Mouse (Mus musculus): ENCODE measurements around the gene Foxn3. TPM values are rescaled to one million over a fixed set of nuclear protein-coding genes. Genes with fewer than 3 reads are reported as not detected.

Foxn3 gene
- polyA plus RNA-seq, 1 experiment from 2014 or later, result 65.2 TPM

DNA sequence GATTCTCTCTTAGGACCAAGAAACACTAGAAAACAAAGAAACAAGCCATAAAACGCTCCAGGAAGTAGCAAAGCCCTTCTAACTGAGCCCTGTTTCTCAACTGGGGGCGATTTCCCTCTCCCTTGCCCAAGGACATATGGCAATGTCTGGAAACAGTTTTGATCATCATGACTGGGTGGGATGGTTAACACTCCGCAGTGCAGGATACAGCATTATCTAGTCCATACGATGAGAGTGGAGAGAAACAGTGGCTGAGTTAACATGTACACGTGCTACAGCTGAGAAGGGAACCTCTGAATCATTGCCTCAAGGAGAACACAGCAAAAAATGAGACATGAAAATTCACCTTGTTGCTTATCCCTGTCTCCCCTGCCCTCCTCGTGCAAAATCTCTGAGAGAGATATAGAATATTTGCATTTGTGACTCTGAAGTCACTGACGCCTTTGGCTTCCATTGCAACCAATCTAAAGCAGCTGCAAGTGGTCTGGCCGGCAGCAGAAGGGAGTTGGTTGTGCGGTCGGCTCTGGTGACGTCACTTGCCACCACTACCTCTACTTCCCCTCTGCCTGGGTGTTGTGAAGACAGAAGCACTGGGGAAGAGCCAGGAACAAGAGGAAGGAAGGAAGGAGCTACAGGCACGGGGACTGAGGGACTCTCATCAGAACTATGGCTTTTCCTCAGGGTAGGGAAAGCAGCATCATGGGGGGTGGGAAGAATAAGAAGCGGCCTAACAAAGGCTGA, 338.3 kb downstream of the Foxn3 start:
- Histone ChIP-seq H3K27me3 (ENCODE audit: insufficient read depth, poor library complexity, severe bottlenecking) (no peaks in the 10 kb centered on the region), H3K9me3 (no peaks in the 10 kb centered on the region), H3K36me3 (no peaks in the 10 kb centered on the region), H3K27ac (no peak overlapping the region), H3K4me3 (no peak overlapping the region), H3K4me1 (peaks cover 53% of the 10 kb centered on the region)
- 63% methylated on average over 13 of the region's 13 CpGs for WGBS
- no peak for DNase-seq (ENCODE audit: low spot score)

DNA sequence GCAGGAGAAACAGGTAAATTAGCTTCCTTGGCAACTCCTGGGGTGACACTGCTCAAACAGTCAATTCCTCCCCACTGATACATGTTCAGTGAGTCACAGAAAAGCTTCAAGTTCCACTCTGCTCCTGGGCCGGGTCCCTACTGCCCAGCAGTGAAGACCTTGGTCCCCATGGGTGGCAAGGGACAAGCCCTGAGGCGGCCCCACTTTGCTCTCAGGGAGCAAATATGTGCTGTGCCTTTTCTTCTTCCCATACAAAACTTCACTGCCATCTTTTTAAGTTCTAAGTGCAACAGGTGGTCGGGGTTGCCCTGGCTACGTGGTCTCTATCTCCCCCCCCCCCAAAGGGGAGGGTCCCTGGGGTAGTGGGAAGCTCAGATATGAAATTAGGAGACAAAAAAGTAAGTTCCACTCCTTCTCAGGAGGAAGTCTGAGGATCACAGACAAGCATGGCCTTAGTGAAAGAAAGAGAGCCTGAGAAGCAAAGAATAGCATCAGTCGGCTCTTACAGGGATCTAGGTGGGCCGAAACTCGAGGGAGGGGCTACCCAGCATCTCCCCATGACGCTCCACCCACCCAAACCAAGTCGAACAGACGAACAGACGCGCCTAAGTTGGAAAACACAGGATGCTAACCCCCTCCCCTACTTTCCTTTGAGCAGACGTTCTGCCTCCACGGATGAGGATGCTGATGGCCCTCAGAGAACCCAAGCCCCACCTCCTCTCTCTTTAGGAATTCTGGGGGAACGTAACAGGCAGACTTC, 342.1 kb downstream of the Foxn3 start:
- Histone ChIP-seq H3K27me3 (ENCODE audit: insufficient read depth, poor library complexity, severe bottlenecking) (no peaks in the 10 kb centered on the region), H3K27ac (no peak overlapping the region), H3K4me3 (no peak overlapping the region), H3K9me3 (no peaks in the 10 kb centered on the region), H3K4me1 (peaks cover 68% of the 10 kb centered on the region), H3K36me3 (no peaks in the 10 kb centered on the region)
- no peak for DNase-seq (ENCODE audit: low spot score)
- 77% methylated on average over 15 of the region's 15 CpGs for WGBS

DNA sequence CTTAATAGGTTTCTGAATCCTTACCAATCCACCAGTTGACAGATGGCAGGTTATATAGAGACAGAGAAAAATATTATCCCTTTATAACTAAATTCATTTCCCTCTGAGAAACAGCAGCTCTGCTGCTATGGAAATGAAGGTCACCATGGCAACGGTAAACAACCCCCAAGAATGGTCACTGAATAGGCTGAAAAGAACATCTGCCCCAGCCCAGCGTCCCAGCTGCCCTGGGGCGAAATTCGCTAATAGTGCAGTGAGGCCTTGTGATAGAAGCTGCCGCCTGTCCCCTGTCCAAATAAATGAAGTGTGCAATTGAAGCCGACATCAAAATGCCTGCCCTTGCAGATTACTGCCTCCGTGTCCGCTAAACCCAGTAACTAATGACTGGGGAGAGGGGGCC, 343.0 kb downstream of the Foxn3 start:
- H3K36me3 ChIP-seq, result no peaks in the 10 kb centered on the region
- H3K27me3 ChIP-seq (ENCODE audit: insufficient read depth, poor library complexity, severe bottlenecking), result no peaks in the 10 kb centered on the region
- DNase-seq (ENCODE audit: low spot score), result no peak
- no peak overlapping the region for H3K4me3 ChIP-seq
- peaks cover 73% of the 10 kb centered on the region for H3K4me1 ChIP-seq
- WGBS, result 80% methylated on average over 8 of the region's 8 CpGs
- no peaks in the 10 kb centered on the region for H3K9me3 ChIP-seq
- H3K27ac ChIP-seq, result no peak overlapping the region

DNA sequence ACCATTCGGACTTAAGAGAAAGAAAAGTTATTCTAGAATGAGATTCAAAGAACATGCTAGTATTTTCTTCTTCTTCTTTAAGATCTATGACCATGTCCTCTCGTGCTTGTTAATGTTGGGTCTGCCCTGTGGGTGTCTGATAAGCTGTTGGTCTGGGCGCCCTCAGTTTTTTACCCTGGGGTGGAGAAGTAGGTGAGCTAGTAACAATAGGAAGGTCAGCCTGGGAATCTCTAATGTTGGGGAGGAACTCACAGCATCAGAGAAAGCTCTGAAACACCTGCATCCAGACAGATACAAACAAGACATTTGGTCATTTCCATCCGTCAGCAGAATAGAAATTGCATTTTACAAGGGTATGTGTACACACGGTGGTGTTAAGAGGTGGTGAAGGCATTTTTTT, 343.6 kb downstream of the Foxn3 start:
- WGBS, result 86% methylated on average over 5 of the region's 5 CpGs
- H3K4me1 ChIP-seq, result peaks cover 73% of the 10 kb centered on the region
- H3K9me3 ChIP-seq, result no peaks in the 10 kb centered on the region
- H3K4me3 ChIP-seq, result no peak overlapping the region
- no peak for DNase-seq (ENCODE audit: low spot score)
- no peak overlapping the region for H3K27ac ChIP-seq
- H3K27me3 ChIP-seq (ENCODE audit: insufficient read depth, poor library complexity, severe bottlenecking), result no peaks in the 10 kb centered on the region
- H3K36me3 ChIP-seq, result no peaks in the 10 kb centered on the region

DNA sequence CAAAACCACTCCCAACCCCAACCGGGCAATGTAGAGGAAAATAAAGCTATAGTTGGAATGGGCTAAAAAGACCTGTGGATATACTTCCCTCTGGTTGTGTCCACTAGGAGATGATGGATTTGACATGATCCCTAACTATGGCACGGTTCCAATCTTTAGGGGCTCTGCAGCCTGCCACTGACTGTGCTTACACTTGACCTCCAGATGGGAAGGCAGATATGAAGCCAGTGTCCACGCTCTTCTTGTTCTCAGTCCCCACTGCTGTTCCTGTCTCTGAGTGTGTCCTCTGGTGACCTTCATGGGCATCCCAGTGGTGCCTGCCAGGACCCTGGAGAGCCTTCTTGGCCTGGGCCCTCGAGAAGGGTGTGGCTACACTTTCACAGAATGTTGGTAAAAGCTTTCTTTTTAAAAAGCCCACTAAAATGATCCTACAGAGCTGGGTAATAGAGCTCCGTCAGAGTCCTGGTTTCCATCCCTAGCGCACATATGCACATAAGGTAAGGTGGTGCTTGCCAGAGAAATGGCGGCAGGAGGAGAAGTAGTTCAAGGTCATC, 346.2 kb downstream of the Foxn3 start:
- peak overlapping the region; percentile 84; the same call in 1 of the 2 replicates for H3K27ac ChIP-seq
- peak overlapping the region; percentile 2; the same call in 1 of the 2 replicates for H3K4me3 ChIP-seq
- H3K4me1 ChIP-seq, result peaks cover 85% of the 10 kb centered on the region
- WGBS, result 78% methylated on average over 7 of the region's 7 CpGs
- DNase-seq (ENCODE audit: low spot score), result no peak
- no peaks in the 10 kb centered on the region for H3K27me3 ChIP-seq (ENCODE audit: insufficient read depth, poor library complexity, severe bottlenecking)
- no peaks in the 10 kb centered on the region for H3K9me3 ChIP-seq
- H3K36me3 ChIP-seq, result no peaks in the 10 kb centered on the region

DNA sequence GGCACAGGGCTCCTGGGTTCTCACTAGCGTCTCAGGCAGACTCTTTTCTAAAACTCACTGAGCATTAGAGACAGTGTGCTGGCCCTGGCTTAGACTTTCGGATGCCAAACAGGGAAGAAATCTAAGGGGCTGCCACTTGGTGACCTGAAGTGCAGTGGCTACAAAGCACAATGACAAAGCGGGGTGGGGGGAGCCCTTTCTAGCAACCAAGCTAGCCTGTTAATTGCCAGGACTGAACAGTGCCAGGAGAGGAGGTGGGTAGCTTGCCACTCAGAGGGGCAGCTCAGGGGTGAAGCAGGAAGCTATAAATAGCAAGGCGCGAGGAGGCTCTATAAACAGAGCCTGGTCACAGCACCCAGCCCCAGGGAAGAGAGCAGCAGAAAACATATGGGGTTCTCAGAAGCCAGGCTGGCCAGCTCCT, 347.0 kb downstream of the Foxn3 start:
- no peak for DNase-seq (ENCODE audit: low spot score)
- WGBS, result 63% methylated on average over 5 of the region's 5 CpGs
- Histone ChIP-seq H3K4me1 (peaks cover 84% of the 10 kb centered on the region), H3K36me3 (no peaks in the 10 kb centered on the region), H3K27me3 (ENCODE audit: insufficient read depth, poor library complexity, severe bottlenecking) (no peaks in the 10 kb centered on the region), H3K27ac (peak overlapping the region; percentile 84), H3K9me3 (no peaks in the 10 kb centered on the region), H3K4me3 (peak overlapping the region; percentile 2; the same call in 1 of the 2 replicates)

DNA sequence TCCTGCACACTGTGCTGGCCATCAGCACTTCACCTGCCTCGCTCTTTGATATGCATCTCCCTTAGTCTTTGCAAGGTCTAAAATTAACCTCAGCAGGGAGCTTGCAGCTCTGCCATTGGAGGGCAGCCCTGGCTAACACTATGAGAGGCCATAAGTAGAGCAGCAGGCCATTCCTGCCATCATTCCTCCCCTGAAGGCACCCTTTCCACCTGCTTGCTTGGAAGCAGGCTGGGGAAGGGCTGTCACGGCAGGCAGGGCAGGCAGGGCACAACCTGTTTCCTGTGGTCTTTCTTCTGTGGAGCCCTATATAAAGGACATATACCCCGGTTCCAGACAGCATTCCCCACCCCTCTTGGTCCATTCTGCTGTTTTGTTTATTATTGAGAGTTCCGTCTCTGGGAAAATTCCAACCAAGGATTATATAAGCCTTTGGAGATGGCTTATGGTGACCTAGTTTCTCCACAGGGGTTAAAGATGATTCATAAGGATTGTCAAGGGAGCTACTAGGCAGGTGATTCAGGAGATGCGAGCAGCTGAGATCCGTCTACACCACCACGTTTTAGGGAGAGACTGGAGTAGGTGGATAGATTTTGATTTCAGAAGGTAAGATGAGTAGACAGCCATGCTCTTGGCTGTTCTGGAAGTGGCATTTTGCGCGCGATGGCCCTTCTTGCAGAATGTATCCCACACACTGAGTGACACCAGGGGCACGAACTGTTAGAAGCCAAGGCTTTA, 347.7 kb downstream of the Foxn3 start:
- WGBS, result 80% methylated on average over 11 of the region's 11 CpGs
- H3K4me3 ChIP-seq, result no peak overlapping the region
- no peak for DNase-seq (ENCODE audit: low spot score)
- H3K27ac ChIP-seq, result peak overlapping the region; percentile 84
- no peaks in the 10 kb centered on the region for H3K36me3 ChIP-seq
- no peaks in the 10 kb centered on the region for H3K9me3 ChIP-seq
- peaks cover 80% of the 10 kb centered on the region for H3K4me1 ChIP-seq
- H3K27me3 ChIP-seq (ENCODE audit: insufficient read depth, poor library complexity, severe bottlenecking), result no peaks in the 10 kb centered on the region

DNA sequence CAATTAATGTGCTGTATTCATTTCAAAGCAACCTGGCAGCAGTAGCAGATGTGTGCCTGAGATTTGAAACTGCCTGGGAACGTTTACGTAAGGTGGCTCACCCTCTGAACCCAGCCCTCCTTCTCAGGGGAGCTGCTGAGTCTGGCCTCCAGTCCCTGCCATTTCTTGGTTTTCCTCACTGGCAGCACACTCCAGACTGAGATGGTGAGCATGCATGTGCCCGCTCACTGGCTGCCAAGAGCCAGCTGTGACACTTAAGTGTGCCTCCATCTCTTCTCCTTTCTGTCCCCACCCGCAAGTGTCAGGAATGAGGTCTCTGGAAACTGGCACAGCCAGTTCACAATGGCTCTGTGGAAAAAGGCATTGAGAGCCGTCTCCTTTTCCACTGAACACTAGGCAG, 349.3 kb downstream of the Foxn3 start:
- Histone ChIP-seq H3K27me3 (ENCODE audit: insufficient read depth, poor library complexity, severe bottlenecking) (no peaks in the 10 kb centered on the region), H3K27ac (peak overlapping the region; percentile 0; the same call in 1 of the 2 replicates), H3K9me3 (no peaks in the 10 kb centered on the region), H3K4me1 (peaks cover 77% of the 10 kb centered on the region), H3K36me3 (peaks cover 4% of the 10 kb centered on the region; the same call in 1 of the 2 replicates), H3K4me3 (no peak overlapping the region)
- WGBS, result 65% methylated on average over 5 of the region's 5 CpGs
- DNase-seq (ENCODE audit: low spot score), result no peak

DNA sequence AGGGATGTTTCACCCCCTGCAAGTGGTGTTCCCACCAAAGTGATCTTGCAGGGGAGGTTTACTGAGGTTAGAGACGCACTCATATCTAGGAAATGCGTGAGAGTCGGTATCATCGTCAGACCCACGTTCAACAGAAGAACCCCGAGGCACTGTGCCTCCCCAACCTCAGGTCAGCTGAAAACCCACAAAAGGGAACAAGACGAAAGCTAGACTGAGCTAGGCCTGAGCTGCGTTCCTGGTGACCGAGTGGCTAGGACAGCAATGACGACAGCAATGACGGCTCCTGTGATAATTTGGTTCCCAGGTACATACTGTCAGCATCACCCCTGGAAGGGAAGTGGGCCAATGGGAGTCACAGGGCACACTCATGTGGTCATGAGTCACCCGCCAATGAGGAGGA, 350.2 kb downstream of the Foxn3 start:
- Histone ChIP-seq H3K27me3 (ENCODE audit: insufficient read depth, poor library complexity, severe bottlenecking) (no peaks in the 10 kb centered on the region), H3K4me1 (peaks cover 76% of the 10 kb centered on the region), H3K4me3 (no peak overlapping the region), H3K27ac (peak overlapping the region; percentile 0; the same call in 1 of the 2 replicates), H3K36me3 (peaks cover 8% of the 10 kb centered on the region; the same call in 1 of the 2 replicates), H3K9me3 (no peaks in the 10 kb centered on the region)
- DNase-seq (ENCODE audit: low spot score), result no peak
- WGBS, result 75% methylated on average over 12 of the region's 12 CpGs

DNA sequence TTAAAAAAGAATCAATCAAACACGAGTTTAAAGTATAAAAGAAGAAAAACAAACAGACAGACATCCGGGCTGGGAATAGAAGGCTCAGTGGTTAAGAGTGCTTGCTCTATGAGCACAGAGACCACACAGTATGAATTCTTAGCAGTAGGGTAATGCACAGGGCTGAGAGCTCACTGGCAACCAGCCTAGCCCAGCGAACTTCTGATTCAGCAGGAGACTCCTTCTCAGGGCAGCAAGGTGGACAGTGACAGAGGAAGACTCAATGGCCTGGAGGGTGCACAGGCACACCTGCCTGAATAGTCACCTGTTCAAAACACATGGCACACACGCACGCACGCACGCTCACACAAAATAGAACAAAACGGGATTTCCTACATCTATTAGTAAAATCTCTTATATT, 353.6 kb downstream of the Foxn3 start:
- Histone ChIP-seq H3K9me3 (no peaks in the 10 kb centered on the region), H3K4me3 (no peak overlapping the region), H3K36me3 (peaks cover 22% of the 10 kb centered on the region; the same call in 1 of the 2 replicates), H3K27me3 (ENCODE audit: insufficient read depth, poor library complexity, severe bottlenecking) (no peaks in the 10 kb centered on the region), H3K4me1 (peaks cover 43% of the 10 kb centered on the region), H3K27ac (no peak overlapping the region)
- no peak for DNase-seq (ENCODE audit: low spot score)
- WGBS, result 90% methylated on average over 8 of the region's 8 CpGs

DNA sequence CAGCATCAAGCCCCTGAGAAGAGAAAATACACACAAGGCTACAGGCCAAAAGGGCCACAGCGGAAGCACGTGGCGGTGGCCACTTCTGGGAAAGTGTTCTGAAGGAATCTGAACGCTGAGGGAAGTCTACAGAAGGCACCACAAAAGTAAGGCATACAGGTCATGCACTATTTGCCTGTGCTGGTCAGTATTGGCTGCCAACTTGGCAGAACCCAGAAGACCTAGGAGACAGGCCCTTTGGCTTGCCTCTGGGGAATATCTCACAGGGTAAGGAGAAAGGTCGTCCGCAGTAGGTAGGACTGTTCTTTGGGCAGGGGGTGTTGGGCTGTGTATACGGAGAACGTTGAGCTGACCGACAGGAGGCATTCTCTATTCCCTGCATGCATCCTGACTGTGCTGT, 355.1 kb downstream of the Foxn3 start:
- WGBS, result 86% methylated on average over 9 of the region's 9 CpGs
- Histone ChIP-seq H3K27me3 (ENCODE audit: insufficient read depth, poor library complexity, severe bottlenecking) (no peaks in the 10 kb centered on the region), H3K4me1 (peaks cover 28% of the 10 kb centered on the region), H3K4me3 (no peak overlapping the region), H3K27ac (no peak overlapping the region), H3K9me3 (no peaks in the 10 kb centered on the region), H3K36me3 (peaks cover 26% of the 10 kb centered on the region; the same call in 1 of the 2 replicates)
- DNase-seq (ENCODE audit: low spot score), result no peak

DNA sequence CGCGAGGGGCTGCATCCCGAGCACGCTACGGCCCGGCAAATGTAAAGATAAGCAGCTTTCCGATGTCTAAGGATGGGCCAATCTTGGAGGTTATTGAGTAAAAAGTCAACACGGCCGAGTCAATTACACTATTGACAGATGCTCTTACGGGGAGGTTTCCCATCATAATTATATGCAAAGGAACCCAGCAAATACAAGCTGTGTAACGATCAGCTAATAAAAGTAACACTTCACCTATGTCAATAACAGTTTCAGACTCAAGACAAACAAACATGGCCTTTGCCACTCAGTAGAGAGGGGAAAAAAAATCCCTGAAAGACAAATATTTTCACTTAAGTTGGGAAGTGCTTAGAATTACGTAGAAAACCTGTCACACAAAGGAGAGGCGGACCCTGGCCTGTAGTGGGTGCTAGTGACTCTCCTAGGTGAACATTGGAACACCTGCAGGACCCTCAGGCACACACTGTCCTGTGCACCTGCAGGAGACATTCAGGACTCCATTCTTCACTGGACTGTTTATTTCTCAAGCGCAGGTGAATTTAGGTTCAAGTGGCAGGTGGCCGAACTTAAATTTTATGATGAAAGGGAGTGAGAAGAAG, 356.3 kb downstream of the Foxn3 start:
- DNase-seq (ENCODE audit: low spot score), result no peak
- Histone ChIP-seq H3K9me3 (no peaks in the 10 kb centered on the region), H3K4me1 (peaks cover 17% of the 10 kb centered on the region; the same call in 1 of the 2 replicates), H3K4me3 (no peak overlapping the region), H3K27ac (no peak overlapping the region), H3K27me3 (ENCODE audit: insufficient read depth, poor library complexity, severe bottlenecking) (no peaks in the 10 kb centered on the region), H3K36me3 (peaks cover 29% of the 10 kb centered on the region; the same call in 1 of the 2 replicates)
- WGBS, result 85% methylated on average over 15 of the region's 15 CpGs

Data from heart, embryonic 10.5 days (tissue).